In the genomic region with DNA sequence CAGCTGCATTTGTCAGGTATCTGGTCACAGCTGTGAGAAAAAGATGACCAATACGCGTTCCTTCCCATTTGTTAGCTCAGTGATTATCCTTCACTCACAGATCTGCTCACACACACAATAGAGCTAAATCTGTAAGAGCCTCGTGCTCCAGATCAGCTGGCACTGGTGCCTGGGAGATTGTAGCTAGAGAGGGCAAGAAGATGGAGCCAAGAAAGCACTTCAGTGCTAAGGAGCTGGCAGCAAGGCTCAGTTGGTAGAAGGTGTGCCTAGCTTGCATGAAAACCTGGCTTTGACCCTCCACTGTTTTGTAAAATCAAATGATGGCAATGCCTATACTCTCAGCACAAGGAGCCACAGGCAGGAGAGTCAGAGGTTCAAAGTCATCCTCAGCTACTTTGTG, we compare ENCODE assay signal across 23 mouse cellular contexts. TPM values are rescaled to one million over a fixed set of nuclear protein-coding genes. Genes with fewer than 3 reads are reported as not detected.
DNase-seq lines count a peak whose midpoint lies in the region; ATAC-seq lines count a peak whose summit lies in the region.
"Had no signal": no experiment of that assay in that cellular context is flagged by ENCODE, and none has a peak within 500 bp of the region (broad histone marks: within the 10 kb centered on the region; RNA-seq: fewer than 3 reads in every experiment).

No protein-coding gene starts in this region.

- ATAC-seq in midbrain, embryonic 13.5 days, result no peak

- no peak overlapping the region; the same call in 1 of the 2 replicates for H3K4me2 ChIP-seq in midbrain, embryonic 13.5 days (replicated peaks)
- H3K4me2 ChIP-seq: embryonic facial prominence, embryonic 12.5 days; hindbrain, embryonic 12.5 days had no signal

- no peak overlapping the region for H3K9ac ChIP-seq in midbrain, embryonic 13.5 days (replicated peaks)
- H3K9ac ChIP-seq: embryonic facial prominence, embryonic 12.5 days; hindbrain, embryonic 12.5 days had no signal

- peaks cover 17% of the 10 kb centered on the region; the same call in 1 of the 2 replicates for H3K27me3 ChIP-seq in midbrain, embryonic 10.5 days (ENCODE audit: low read depth, poor library complexity, severe bottlenecking)
- peaks cover 2% of the 10 kb centered on the region; the same call in 1 of the 2 replicates for H3K27me3 ChIP-seq in midbrain, embryonic 13.5 days
- H3K27me3 ChIP-seq: embryonic facial prominence, embryonic 12.5 days had no signal

- 76% methylated on average over 3 of the region's 3 CpGs for WGBS in midbrain, embryonic 10.5 days
- 71% methylated on average over 3 of the region's 3 CpGs for WGBS in midbrain, embryonic 13.5 days

- no peaks in the 10 kb centered on the region for H3K36me3 ChIP-seq in midbrain, embryonic 10.5 days
- no peaks in the 10 kb centered on the region for H3K36me3 ChIP-seq in midbrain, embryonic 13.5 days
- H3K36me3 ChIP-seq: embryonic facial prominence, embryonic 12.5 days; heart, embryonic 10.5 days; hindbrain, embryonic 12.5 days had no signal

- no peak for DNase-seq in midbrain, embryonic 10.5 days (ENCODE audit: low spot score)
- DNase-seq in lung, adult 18-20 months, result peak; percentile 63 to 81
- DNase-seq in lung, postnatal 14 days, result peak; percentile 37
- peak; percentile 2 for DNase-seq in naive thymus-derived CD4-positive, alpha-beta T cell, adult 2 months (ENCODE audit: low read depth)
- no peak for DNase-seq in urinary bladder, postnatal 14 days (ENCODE audit: low spot score)
- no peak for DNase-seq in adrenal gland, postnatal 14 days

- no peak overlapping the region for H3K4me3 ChIP-seq in midbrain, embryonic 10.5 days
- H3K4me3 ChIP-seq in midbrain, embryonic 13.5 days (replicated peaks), result no peak overlapping the region
- H3K4me3 ChIP-seq: embryonic facial prominence, embryonic 12.5 days; heart, embryonic 10.5 days; hindbrain, embryonic 12.5 days had no signal

- H3K9me3 ChIP-seq in midbrain, embryonic 10.5 days (replicated peaks), result no peaks in the 10 kb centered on the region
- no peaks in the 10 kb centered on the region for H3K9me3 ChIP-seq in midbrain, embryonic 13.5 days
- H3K9me3 ChIP-seq: embryonic facial prominence, embryonic 12.5 days; heart, embryonic 10.5 days; hindbrain, embryonic 12.5 days had no signal

- H3K4me1 ChIP-seq in midbrain, embryonic 10.5 days, result peaks cover 24% of the 10 kb centered on the region
- peaks cover 4% of the 10 kb centered on the region; the same call in 1 of the 2 replicates for H3K4me1 ChIP-seq in midbrain, embryonic 13.5 days (replicated peaks)

- 0 out of 2 replicates have a peak overlapping the region, but pooled peaks have one; percentile 28 for H3K27ac ChIP-seq in midbrain, embryonic 10.5 days (replicated peaks)
- no peak overlapping the region for H3K27ac ChIP-seq in midbrain, embryonic 13.5 days
- H3K27ac ChIP-seq: embryonic facial prominence, embryonic 12.5 days; hindbrain, embryonic 12.5 days; hindbrain, postnatal 0 days had no signal

RNA-seq across cellular contexts. Expression of a gene that starts 5.8 kb away (rescaled TPM):
- polyA plus RNA-seq in midbrain, embryonic 10.5 days (2016; fragmentation: Nextera tagmentation; extraction: Ambion mirVana), result not detected in 2 replicates
- polyA plus RNA-seq in midbrain, embryonic 13.5 days (2015; fragmentation: Nextera tagmentation; extraction: Ambion mirVana), result not detected in 2 replicates
- total RNA-seq in adrenal gland, postnatal 14 days (2021), result not detected in 2 replicates
- total RNA-seq: adrenal gland, adult 2 months; adrenal gland, postnatal 36 days; CH12.LX; common myeloid progenitor, adult 5-6 weeks; gastrocnemius, postnatal 10 days; gastrocnemius, postnatal 4 days; heart, adult 18-20 months; heart, postnatal 25 days; hindbrain, postnatal 0 days had no signal
- polyA plus RNA-seq: adrenal gland, adult 2 months; embryonic facial prominence, embryonic 12.5 days; forebrain, embryonic 11.5 days; forebrain, embryonic 16.5 days; frontal cortex, adult 2 months; heart, embryonic 10.5 days; heart, embryonic 16.5 days; hindbrain, embryonic 12.5 days had no signal

RNA-seq across cellular contexts. Expression of a gene that starts 52.5 kb away (rescaled TPM):
- 1.7 and 3.8 TPM in 2 replicates for polyA plus RNA-seq in midbrain, embryonic 10.5 days (2016; fragmentation: Nextera tagmentation; extraction: Ambion mirVana)
- 8.1 and 9.6 TPM in 2 replicates for polyA plus RNA-seq in midbrain, embryonic 13.5 days (2015; fragmentation: Nextera tagmentation; extraction: Ambion mirVana)
- 33.0 and 171 TPM in 2 replicates for total RNA-seq in adrenal gland, postnatal 14 days (2021)
- total RNA-seq: CH12.LX had no signal

Comparison
In these comparisons a context has a peak if more than half of its experiments do, and no peak if none do; other contexts are left out.
1. DNase-seq: peak in lung, adult 18-20 months (2 of 2), lung, postnatal 14 days (single experiment) and naive thymus-derived CD4-positive, alpha-beta T cell, adult 2 months (single experiment); none in midbrain, embryonic 10.5 days (single experiment), urinary bladder, postnatal 14 days (single experiment) and adrenal gland, postnatal 14 days (single experiment).